Comparison of ENCODE assay signal across 11 mouse cellular contexts in the genomic region with DNA sequence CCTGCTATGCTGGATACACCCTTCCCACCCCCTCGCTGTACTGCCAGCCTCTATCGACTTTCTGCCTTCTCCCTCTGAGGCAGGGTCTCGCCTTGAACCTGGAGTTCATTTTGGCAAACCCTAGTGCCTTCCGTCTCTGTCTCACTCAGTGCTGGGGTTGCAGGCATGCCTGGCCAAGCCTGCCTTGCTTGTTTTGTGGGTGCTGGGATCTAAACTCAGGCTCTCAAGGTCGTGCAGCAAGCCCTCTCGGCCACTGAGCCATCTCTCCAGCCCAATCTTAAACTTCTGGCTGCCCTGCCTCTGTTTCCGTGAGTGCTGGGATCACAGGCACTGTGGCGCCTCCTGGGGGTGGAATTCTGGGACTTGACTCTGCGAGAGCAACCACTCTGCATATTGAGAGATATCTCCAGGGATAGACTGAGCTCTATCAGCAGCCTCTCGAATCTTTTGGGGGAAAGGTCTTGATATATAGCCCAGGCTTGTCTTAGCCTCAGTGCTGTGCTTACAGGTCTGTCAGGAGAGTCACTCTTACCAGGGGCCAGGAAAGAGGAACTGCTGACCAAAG. TPM values are rescaled to one million over a fixed set of nuclear protein-coding genes. Genes with fewer than 3 reads are reported as not detected.
DNase-seq lines count a peak whose midpoint lies in the region; TF ChIP-seq lines count a peak whose summit lies in the region.
"Had no signal": no experiment of that assay in that cellular context is flagged by ENCODE, and none has a peak within 500 bp of the region (broad histone marks: within the 10 kb centered on the region; RNA-seq: fewer than 3 reads in every experiment).

No protein-coding gene starts in this region.

- H3K36me3 ChIP-seq in embryonic facial prominence, embryonic 10.5 days (replicated peaks) = no peaks in the 10 kb centered on the region
- H3K36me3 ChIP-seq: embryonic facial prominence, embryonic 15.5 days; liver, embryonic 13.5 days had no signal

- no peak overlapping the region for H3K4me3 ChIP-seq in gastrocnemius, adult 2 months
- H3K4me3 ChIP-seq in embryonic facial prominence, embryonic 10.5 days = no peak overlapping the region
- H3K4me3 ChIP-seq: embryonic facial prominence, embryonic 15.5 days; liver, embryonic 13.5 days; megakaryocyte, embryonic 14.5 days had no signal

- WGBS in embryonic facial prominence, embryonic 10.5 days = 80% methylated on average over 10 of the region's 10 CpGs

- H3K27me3 ChIP-seq in embryonic facial prominence, embryonic 10.5 days (replicated peaks; ENCODE audit: low read depth, poor library complexity, severe bottlenecking) = no peaks in the 10 kb centered on the region
- H3K27me3 ChIP-seq: embryonic facial prominence, embryonic 15.5 days; liver, embryonic 13.5 days had no signal

- DNase-seq in gastrocnemius, adult 2 months = no peak
- no peak for DNase-seq in gastrocnemius, postnatal 25 days
- DNase-seq in left cerebral cortex, postnatal 4 days = peak; percentile 43
- no peak for DNase-seq in left cerebral cortex, adult 18-20 months (ENCODE audit: low spot score in 2 of 2)
- DNase-seq in ES-CJ7 (ENCODE audit: low read depth, low spot score) = peak; percentile 47
- DNase-seq in embryonic facial prominence, embryonic 10.5 days (ENCODE audit: low spot score) = peak; percentile 43
- no peak for DNase-seq in embryo, embryonic 10.5 days (ENCODE audit: low spot score)
- no peak for DNase-seq in spleen, adult 18-20 months
- DNase-seq: liver, embryonic 13.5 days had no signal

- peak; percentile 33; the same call in 1 of the 2 replicates for TF ChIP-seq CTCF in gastrocnemius, adult 2 months (IDR thresholded peaks at IDR 0.05)

- no peaks in the 10 kb centered on the region for H3K9me3 ChIP-seq in embryonic facial prominence, embryonic 10.5 days
- H3K9me3 ChIP-seq: embryonic facial prominence, embryonic 15.5 days; liver, embryonic 13.5 days; megakaryocyte, embryonic 14.5 days had no signal

- intact Hi-C loops in gastrocnemius, adult 2 months (cut with DNase I) = no loop called here
- intact Hi-C loops in left cerebral cortex, postnatal 4 days (cut with DNase I) = no loop called here

- peaks cover 3% of the 10 kb centered on the region for H3K4me1 ChIP-seq in embryonic facial prominence, embryonic 10.5 days
- H3K4me1 ChIP-seq: liver, embryonic 13.5 days had no signal

- H3K27ac ChIP-seq in gastrocnemius, adult 2 months = peak overlapping the region; percentile 57
- peak overlapping the region; percentile 31; the same call in 1 of the 2 replicates for H3K27ac ChIP-seq in embryonic facial prominence, embryonic 10.5 days (replicated peaks)
- H3K27ac ChIP-seq: embryonic facial prominence, embryonic 15.5 days; liver, embryonic 13.5 days had no signal

RNA-seq across cellular contexts. Expression of a gene that starts 45.5 kb away (rescaled TPM):
- total RNA-seq in gastrocnemius, adult 2 months (2021) = 1 to 10 TPM; 4.6 to 6.1 TPM
- total RNA-seq in gastrocnemius, postnatal 25 days (2021) = 1 to 10 TPM; 5.3 to 8.2 TPM
- 10 to 100 TPM; 32.1 to 33.0 TPM for total RNA-seq in left cerebral cortex, postnatal 4 days (2021)
- 10 to 100 TPM; 28.0 to 29.5 TPM for total RNA-seq in left cerebral cortex, adult 18-20 months (2021)
- polyA plus RNA-seq in embryonic facial prominence, embryonic 10.5 days (2016; fragmentation: Nextera tagmentation; extraction: Ambion mirVana) = 99.6 and 100 TPM in 2 replicates

Comparison
In these comparisons a context has a peak if more than half of its experiments do, and no peak if none do; other contexts are left out.
1. DNase-seq: peak in left cerebral cortex, postnatal 4 days (single experiment), ES-CJ7 (single experiment) and embryonic facial prominence, embryonic 10.5 days (single experiment); none in gastrocnemius, adult 2 months (single experiment), gastrocnemius, postnatal 25 days (single experiment), left cerebral cortex, adult 18-20 months (0 of 2), embryo, embryonic 10.5 days (single experiment) and spleen, adult 18-20 months (0 of 2).